Mouse (Mus musculus): ENCODE data around the gene Bak1.
"Not testable (repeated sequence)": the region's sequence is repeated elsewhere in the genome, so short reads cannot be mapped to it uniquely, and the experiment has no call there.

Bak1 gene

GRCm38 (mm10) chr17:26981050-26981449, 47.8 kb downstream of the Bak1 start:
- ATAC-seq (ENCODE audit: low TSS enrichment) = no peak

GRCm38 (mm10) chr17:26979426-26979825, 49.4 kb downstream of the Bak1 start:
- ATAC-seq (ENCODE audit: low TSS enrichment) = no peak

DNA sequence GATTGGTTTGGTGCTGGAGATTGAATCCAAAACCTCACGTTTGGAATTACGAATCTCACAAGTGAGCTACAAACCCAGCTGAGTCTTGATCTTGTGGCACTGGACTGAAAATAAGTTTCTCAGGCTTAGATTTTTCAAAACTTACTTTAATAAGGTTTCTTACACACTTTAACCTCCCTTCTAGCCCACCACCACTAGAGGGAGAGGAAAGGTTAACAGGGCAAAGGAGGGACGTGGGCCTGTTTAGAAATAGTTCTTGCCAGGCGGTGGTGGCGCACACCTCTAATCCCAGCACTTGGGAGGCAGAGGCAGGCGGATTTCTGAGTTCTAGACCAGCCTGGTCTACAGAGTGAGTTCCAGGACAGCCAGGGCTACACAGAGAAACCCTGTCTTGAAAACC, 51.5 kb downstream of the Bak1 start:
- ATAC-seq (ENCODE audit: low TSS enrichment) = not testable (repeated sequence)

DNA sequence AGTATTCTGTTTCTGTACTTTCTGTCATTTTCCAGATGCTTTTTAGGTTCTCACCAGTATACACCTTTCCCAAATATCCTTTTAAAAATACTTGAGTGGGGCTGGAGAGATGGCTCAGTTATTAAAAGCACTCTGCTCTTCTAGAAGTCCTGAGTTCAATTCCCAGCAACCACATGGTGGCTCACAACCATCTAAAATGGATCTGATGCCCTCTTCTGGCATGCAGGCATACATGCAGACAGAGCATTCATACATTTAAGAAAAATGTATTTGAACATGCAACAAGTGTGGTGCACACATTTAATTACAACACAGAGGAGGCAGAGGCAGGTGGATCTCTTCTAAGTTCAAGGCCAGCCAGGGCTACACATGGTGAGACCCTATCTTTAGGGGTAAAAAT, 53.4 kb downstream of the Bak1 start:
- no peak for ATAC-seq (ENCODE audit: low TSS enrichment)

DNA sequence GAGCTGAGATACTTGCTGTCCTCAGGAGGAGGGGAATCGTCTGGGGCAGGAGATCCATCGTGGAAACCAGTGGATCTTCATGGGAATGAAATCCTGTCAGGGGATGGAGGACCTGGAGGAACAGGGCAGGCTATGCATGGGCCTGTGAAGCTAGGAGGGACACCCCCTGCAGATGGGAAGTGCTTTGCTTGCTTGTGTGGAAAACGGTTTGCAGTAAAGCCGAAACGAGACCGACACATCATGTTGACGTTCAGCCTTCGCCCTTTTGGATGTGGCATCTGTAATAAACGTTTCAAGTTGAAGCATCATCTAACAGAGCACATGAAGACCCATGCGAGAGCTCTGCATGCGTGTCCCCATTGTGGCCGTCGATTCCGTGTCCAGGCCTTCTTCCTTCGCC, 54.3 kb downstream of the Bak1 start:
- no peak for ATAC-seq (ENCODE audit: low TSS enrichment)

GRCm38 (mm10) chr17:26972703-26973574, 55.9 kb downstream of the Bak1 start, which contains the start of gene Zbtb9:
Gene Zbtb9, plus strand, starts transcription at chr17:26973167.
- peak; percentile 92 for ATAC-seq (ENCODE audit: low TSS enrichment)

GRCm38 (mm10) chr17:26972107-26972506, 56.7 kb downstream of the Bak1 start:
- no peak for ATAC-seq (ENCODE audit: low TSS enrichment)

DNA sequence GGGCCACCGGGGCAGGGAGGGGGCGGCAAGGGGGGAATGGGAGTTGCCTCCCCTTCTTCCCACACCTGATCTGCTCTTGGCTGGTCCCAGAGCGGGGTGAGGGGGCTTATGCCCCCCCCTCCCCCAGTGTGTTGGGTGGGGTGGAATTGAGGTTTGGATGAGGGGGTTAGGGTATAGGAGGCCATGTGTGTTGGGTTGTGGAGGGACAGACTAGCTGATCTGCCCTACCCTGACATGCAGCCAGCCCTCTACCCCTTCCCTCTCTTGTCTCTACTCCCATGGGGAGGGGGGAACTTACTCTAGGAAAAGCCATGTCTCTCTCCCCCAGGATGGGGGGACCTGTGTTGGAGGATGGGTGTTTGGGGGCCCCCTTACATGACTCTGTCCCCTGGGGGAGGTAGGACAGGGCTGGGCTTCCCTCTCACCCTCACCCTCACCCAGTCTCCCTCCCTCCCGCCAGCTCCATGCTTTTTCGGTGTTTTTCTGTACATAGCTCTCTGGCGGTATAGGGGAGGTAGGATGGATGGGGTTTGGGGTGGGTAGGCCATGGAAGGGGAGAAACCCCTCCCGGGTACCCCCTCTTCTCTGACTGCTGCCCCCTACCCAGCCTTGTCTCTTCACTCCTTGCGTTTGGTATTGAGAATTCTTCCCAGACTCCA, 57.4 kb downstream of the Bak1 start:
- no peak for ATAC-seq (ENCODE audit: low TSS enrichment)

GRCm38 (mm10) chr17:26970221-26970620, 58.6 kb downstream of the Bak1 start:
- no peak for ATAC-seq (ENCODE audit: low TSS enrichment)
